Mouse (Mus musculus) layer of hippocampus, postnatal 36 days (tissue): ENCODE results near the gene Helz. TPM values are rescaled to one million over a fixed set of nuclear protein-coding genes. Genes with fewer than 3 reads are reported as not detected.
A peak's percentile ranks its signal among the peaks of the same experiment; 100 is the strongest.

Experiments used
- DNase-seq, 2 experiments: peaks; one replicate each; pipeline ENCODE4 v3.0.0; 2022
- total RNA-seq, 2 experiments: library from RNA; stranded (reverse); gene quantifications; 2 replicates each; pipeline ENCODE4 v1.2.3; 2021

The Helz gene
- total RNA-seq, 2 experiments from 2014 or later, result 41.4 to 52.6 TPM

- no peak for DNase-seq
Measured at GRCm38 (mm10) chr11:107675246-107675645, 127.5 kb downstream of the Helz start.

DNA sequence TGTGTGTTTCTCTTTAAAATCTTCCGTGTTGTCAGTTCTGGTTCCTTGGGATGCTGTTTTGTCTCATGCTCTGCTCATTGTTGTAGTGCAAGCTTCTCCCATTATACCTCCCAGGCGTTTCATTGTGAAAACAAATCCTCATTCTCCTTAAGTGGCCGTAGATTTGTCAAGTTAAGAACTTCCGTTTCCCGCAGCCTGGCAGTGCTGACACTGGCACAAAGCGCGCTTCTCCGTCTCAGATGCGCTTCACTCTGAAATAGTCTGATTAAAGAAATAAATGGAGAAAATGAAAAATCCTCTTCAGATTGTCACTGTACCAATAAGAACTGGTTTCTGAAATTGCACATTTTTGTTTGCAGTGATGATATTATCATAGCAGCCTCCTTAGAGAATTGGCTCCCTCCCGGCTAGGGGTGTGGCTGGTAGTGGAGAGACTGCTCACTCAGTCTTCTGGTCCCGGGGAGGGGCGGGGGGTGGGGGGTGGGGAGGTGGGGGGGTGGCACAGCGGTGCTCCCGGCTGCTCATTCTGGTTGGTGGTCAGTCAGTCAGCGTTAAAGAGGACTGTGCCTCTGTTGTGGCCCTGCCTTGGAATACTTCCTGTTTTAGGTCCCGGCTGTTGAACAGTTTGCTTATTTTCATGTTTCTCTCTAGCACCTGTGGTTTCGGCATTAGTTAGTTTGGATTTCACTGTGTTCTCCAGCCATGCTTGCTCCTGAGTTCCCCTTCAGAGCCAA is 128.6 kb downstream of the Helz start:
- peak in 1 of 2 experiments; percentile 6 for DNase-seq

DNA sequence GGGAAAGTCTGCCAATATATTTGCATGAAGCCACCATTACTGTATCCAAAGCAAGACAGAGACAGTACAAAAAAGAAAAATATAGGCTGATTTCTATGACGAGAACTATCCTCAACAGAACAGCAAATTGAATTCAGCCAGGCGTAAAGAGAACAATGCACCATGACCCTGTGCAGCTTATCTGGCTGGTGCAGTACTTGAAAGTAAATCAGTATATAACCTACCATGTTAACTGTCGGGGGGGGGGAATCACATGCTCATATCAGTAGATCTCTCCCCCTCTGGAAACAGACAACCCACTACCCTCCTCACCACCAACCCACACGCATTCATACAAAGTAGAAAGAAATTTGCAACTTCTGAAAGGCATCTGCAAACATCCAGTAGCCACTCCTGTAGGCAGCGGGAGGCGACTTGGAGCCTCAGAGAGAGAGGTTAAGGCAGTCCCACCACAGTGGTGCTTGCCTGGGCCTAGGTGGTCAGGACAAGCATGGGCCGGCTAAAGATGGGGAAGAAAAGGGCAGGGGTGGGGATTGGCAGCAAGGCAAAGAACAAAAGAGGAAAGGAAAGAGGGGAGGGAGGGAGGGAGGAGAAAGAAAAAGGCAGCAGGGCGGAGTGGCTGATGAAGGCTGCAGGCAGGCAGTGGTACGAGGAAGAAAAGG is 135.1 kb downstream of the Helz start:
- no peak for DNase-seq

GRCm38 (mm10) chr11:107683544-107684465 is 136.1 kb downstream of the Helz start:
- DNase-seq, result no peak

DNA sequence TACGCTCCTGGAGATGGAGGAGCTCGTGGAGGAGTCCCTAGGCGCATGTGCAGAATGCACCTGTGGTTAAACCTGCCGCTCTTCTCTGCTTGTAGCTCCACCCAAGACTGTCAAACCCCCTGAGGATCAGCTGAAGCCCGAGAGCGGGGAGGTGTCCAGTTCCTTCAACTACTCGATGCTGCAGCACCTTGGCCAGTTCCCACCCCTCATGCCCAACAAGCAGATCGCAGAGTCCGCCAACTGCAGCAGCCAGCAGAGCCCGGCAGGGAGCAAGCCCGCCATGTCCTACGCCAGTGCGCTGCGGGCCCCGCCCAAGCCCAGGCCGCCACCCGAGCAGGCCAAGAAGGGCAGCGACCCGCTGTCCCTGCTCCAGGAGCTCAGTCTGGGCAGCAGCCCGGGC is 138.6 kb downstream of the Helz start:
- no peak for DNase-seq

- DNase-seq, result no peak
Measured at GRCm38 (mm10) chr11:107688480-107688879, 140.8 kb downstream of the Helz start.

DNA sequence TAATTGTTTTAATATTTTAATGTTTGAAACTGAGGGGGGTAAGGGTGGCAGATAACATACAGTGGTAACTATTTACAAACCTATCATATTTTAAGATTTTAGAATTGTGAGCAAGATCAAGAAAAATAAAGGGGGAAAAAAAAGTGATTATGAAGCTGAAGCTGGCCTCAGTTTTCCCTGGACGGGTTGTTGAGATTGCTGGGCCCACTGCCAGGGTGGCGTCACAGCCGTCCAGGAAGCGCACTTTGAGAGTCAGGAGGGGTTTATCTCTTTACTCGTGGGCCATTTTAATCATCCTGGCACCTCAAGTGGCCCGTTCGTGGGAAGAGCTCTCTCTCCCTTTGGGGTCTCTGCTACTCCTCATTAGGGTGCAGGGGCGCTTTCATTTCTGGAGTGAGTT is 143.8 kb downstream of the Helz start:
- DNase-seq, result no peak

GRCm38 (mm10) chr11:107693338-107693737 is 145.6 kb downstream of the Helz start:
- no peak for DNase-seq

- DNase-seq, result no peak
Measured at GRCm38 (mm10) chr11:107699967-107700366, 152.2 kb downstream of the Helz start.

- no peak for DNase-seq
Measured at GRCm38 (mm10) chr11:107703272-107704134, 155.8 kb downstream of the Helz start.

DNA sequence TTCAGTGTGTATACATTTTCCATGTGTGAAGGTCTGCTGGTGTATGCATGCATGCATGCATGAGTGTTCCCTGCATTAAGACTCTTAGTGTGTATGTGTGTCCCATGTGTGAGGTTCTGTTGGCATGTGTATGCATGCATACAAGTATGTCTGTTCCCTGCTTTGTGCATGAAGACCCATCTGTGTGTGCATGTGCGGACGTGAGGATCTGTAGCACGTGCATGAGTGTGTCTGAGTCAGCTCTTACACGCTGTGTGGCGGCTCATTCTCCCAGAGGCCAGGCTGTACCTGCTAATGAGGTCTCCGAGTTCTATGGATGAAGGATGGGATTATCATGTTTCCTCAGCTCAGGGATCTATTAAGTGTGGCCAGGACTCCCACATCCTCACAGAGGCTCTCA is 157.3 kb downstream of the Helz start:
- no peak for DNase-seq

DNA sequence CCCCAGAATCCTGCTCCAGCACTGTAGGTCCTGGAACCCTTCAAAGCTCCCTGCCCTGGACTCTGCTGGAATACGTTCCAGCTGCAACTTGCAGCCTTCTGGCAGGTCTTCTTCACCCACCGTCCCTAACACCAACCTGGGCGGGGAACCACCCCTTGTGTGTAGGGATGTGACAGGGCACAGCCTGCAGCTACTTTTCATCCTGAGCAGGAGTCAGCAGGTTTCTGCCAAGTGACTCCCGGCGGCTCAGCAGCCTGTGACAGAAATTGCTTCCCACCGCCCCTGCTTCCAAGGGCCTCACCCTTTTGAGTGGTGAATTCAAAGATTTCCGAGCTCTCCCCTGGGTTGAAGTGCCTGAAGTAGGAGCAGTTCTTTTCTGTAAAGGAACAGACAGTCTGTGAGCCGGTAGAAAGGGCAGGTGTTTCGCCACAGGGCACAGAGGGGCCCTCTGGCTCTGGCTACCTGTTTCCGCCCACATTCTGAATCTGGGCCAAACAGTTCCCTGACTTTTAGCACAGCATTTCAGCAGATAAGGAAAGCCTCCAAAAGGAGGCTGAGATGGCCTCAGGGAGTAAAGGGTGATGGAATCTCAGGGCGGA is 157.8 kb downstream of the Helz start:
- DNase-seq, result no peak

GRCm38 (mm10) chr11:107707897-107708610 is 160.3 kb downstream of the Helz start:
- no peak for DNase-seq

DNA sequence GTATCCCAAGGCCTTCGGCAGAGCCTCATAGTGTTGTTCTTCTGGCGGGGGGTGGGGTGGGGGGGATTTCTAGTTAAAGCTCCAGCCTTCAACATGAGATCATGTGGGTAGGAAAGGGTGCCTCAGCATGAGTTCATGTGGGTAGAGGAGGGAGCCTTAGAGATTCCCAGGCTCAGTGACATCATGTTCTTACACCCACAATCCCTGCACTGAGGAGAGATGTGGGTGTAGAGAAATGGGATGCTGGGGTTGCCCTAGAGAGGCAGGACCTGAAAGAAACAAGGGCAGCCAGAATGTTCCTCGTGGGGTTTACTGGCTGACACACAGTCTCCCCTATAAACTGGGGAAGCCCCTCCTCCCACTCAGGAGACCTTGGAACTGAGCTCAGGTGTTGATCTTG is 162.6 kb downstream of the Helz start:
- DNase-seq, result no peak

GRCm38 (mm10) chr11:107714368-107714767 is 166.6 kb downstream of the Helz start:
- DNase-seq, result no peak

- no peak for DNase-seq
Measured at GRCm38 (mm10) chr11:107716332-107716938, 168.7 kb downstream of the Helz start, which contains the start of gene Cacng1. Cacng1 (minus strand) TSS chr11:107716522.

GRCm38 (mm10) chr11:107720264-107721021 is 172.7 kb downstream of the Helz start:
- no peak for DNase-seq

GRCm38 (mm10) chr11:107721057-107721456 is 173.3 kb downstream of the Helz start:
- no peak for DNase-seq

- DNase-seq, result no peak
Measured at GRCm38 (mm10) chr11:107724603-107725002, 176.9 kb downstream of the Helz start.
